Mouse (Mus musculus) heart, postnatal 0 days (tissue): ENCODE measurements around the gene Ikbke.

Experiments
- CTCF ChIP-seq: IDR thresholded peaks from 2 replicates; pipeline ENCODE4 v1.5.1; 2016; ENCODE audit warnings: antibody characterized with exemption, control low read depth, low read depth
- EP300 ChIP-seq: IDR thresholded peaks from 2 replicates; pipeline ENCODE4 v1.6.1; 2016; ENCODE audit warnings: antibody characterized with exemption, low read depth

DNA sequence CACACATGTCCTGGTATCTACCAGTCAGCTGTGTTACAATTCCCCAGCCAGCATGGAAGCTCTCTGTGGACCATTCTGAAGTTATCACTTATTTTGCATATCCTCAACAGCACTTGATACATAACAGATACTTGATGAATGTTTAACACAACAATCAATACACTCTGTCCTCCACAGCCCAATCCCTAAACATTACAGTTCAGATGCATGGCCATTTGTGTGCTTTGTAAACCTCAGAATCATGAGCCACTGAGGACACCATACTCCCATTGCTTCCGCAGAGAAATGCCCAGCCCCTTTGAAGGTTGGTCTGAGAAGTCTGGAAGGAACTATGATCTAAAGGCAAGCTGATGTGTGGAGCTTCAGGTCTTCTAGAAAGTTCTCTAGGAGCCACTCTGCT, 67.8 kb downstream of the Ikbke start:
- no peak for TF ChIP-seq CTCF
- TF ChIP-seq EP300: no peak
